Mouse (Mus musculus) layer of hippocampus, adult 18-20 months (tissue): ENCODE measurements around the gene Gnb4. TPM values are rescaled to one million over a fixed set of nuclear protein-coding genes. Genes with fewer than 3 reads are reported as not detected.

ENCODE experiments used
- DNase-seq, 2 experiments: peaks; one replicate each; pipeline ENCODE4 v3.0.0; 2022; ENCODE audit warnings: low spot score in 2 of 2
- long read RNA-seq: library from polyadenylated mRNA; stranded (forward); transcript quantifications from one replicate; pipeline ENCODE4 v2.0.0, GENCODE M21; 2021
- total RNA-seq, 2 experiments: library from RNA; stranded (reverse); gene quantifications; 2 replicates each; pipeline ENCODE4 v1.2.3; 2021

Gnb4 gene
- 10 to 100 TPM; 12.4 to 13.7 TPM for total RNA-seq
- long read RNA-seq, full-length matches to known transcripts: 6 of 7 reads
- long read RNA-seq, partial matches to known transcripts: 0 of 7 reads
- long read RNA-seq, other reads (novel, unspliced or antisense): 1 of 7 reads

DNA sequence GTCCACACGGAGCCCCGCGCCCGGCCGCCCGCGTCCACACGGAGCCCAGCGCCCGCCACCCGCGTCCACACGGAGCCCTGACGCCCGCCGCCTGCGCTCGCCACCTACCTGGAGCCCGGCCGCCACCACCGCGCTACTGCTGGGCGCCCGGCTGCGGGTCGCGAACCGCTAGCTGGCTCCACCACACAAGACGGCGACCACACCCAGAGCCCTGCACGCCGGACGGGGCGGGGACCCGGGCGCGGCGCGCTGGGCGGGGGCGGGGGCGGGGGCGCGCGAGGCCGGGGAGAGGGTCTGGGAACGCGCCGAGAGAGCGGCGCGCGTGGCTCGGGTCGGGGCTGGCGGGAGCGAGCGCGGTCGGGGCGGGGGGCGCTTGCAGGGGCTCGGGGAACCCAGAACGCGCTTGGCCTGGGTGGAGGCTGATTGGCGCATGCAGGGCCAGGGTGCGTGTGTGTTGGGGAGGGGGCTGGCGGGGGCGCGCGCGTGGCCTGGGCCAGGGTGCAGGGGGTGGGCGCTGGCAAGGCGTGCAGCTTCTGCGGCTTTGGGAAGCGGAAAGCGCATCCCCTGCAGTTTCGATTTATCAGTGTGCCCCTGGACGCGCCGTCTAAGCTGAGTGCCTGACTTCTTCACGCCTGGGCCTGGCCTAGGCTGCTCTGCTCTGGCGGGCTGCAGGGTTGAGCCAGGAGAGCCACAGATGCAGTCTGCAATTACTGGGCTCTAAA lies at the start of gene Gnb4:
Gene Gnb4 (minus strand): TSS at position 255 of the 722 bp plus-strand sequence.
- no peak for DNase-seq

DNA sequence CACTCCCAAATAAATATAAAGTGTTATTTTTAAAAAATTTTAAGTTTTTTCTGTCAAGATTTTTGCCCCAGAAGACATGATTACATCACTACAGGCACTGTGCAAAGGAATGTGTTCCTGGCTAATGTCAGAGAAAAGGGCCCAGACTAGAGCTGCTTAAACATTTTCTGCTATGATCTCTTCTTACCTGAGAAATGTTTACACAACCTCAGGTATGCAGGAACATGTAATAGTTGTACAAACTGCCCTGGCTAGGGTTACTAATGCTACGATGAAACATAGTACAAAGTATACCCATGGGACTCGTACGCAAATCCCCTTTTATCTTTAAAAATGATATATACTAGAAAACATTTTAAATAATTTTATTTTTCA lies 45.2 kb upstream of the Gnb4 start:
- DNase-seq: no peak

DNA sequence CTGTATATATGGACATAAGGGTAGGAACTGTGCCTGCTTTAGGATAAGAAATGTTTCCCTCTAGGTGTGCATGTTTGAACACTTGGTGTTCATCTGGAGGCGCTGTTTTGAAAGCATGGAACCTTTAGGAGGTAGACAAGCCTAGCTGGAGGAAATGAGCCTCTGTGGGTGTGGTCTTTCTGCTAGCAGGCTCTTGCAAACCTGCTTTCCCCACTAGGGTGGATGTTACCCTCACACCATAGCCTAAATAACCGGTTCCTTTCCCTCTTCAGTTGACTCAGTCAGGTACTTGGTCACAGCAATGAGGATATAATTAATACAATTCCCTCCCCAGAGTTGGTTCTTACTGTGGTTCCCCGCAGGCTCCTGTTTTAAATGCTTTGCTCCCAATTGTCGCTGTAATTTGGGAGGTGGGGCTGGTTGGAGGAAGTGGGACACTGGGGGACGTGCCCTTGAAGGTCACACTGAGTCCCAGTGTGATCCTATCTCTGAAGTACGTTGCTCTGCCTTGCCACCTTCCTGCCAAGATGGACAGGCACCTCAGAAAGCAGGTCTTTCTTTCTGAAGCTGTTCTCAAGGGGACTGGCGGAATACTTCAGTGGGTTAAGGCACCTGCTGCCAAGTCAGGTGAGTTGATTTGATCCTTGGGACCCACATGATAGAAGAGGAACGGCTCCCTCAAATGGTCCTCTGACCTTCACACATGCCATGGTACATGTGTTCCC lies 44.6 kb upstream of the Gnb4 start:
- no peak for DNase-seq

DNA sequence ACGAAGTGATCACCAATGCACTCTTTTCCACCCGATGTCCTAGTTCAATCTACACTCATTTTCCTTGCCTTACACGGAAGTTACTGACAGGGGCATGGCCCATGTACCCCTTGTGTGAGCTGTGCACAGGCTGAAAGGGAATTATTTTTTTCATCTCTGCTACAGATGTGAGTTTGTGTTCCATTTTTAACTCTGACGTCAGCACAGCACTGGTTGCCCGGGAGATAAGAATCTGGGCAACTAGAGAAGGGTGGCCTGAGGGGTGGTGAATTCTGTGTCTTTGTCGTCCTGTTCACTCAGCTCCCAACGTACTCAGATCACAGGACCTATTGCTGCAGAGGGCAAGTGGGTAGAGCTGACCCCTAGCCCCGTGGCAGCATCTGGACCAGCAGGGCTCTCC lies 43.9 kb upstream of the Gnb4 start:
- DNase-seq: no peak

DNA sequence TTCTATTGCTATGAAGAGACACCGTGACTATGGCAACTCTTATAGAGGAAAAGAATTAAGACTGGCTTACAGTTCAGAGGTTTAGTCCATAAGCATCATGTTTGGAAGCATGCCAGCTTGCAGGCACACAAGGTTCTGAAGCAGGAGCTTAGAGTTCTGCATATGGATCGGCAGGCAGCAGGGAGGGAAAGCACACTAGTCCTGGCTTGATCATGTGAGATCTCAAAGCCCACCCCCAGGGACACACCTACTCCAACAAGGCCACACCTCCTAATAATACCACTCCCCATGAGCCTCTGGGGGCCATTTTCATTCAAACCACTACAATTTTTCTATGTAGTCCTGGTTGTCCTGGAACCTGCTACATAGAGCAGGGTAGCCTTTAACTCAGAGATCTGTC lies 43.1 kb upstream of the Gnb4 start:
- DNase-seq: no peak

DNA sequence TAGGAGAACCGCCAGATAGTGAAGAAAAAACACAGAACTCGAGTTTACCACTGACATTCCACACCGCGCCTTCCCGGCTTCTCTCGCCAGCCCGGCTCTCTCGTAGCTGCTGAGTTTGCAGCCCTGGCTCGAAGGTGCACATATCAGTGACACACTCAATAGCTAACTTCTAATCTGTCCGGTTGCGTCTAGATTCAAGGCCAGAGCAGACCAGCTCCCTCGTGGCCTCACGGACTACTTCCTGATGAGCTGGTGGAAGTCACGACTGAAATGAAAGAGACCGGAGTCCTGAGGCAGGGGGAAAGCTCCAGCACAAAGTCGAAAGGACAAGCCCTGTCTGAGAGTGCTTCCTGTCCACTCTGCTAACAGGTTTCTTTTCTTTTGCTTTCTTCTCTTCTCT lies 42.4 kb upstream of the Gnb4 start:
- DNase-seq: no peak

DNA sequence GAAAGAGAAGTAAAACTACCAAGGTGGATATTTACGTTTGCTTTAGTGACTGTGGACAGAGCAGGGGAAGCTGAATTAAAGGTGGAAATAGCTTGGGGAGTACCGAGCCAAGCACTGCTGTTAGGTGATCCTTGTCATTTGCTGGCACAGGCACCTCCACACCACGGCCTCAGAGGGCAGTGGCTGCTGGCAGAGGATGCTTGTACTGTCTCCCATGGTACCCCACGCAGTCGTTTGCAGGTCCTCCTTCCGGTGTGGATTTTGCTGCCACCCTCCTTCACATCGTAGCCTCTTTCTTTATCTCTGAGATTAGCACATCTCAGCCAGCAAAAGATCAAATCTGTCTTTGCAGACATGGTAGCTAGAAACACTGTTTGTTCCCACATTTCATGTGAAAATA lies 42.0 kb upstream of the Gnb4 start:
- no peak for DNase-seq

DNA sequence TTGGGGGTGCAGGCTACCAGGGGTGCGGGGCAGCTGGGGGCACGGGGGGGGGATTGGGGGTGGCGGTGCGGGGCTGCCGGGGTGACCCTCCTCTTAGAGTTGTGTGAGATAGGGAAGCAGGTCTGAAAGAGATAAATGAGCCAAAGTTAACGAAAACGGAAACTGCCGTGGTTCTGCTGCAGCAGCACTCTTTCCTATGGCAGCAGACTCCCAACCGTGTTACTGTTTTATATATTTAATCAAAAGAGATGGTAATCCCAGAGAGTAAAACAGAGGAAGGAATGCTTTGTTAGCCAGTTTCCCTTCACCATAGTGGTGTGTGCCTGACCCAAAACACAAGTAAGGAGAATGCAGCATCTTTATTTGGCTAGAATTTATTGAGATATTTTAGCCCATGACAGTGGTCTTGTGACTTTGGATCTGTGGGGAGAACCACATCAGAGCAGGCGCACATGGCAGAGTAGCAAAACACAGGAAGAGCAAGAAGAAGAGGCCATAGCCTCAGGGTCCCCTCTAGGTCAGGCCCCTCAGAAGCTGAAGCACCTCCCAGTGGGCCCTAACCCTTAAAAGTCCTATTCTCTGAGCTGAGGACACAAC lies 40.1 kb upstream of the Gnb4 start:
- DNase-seq: no peak

DNA sequence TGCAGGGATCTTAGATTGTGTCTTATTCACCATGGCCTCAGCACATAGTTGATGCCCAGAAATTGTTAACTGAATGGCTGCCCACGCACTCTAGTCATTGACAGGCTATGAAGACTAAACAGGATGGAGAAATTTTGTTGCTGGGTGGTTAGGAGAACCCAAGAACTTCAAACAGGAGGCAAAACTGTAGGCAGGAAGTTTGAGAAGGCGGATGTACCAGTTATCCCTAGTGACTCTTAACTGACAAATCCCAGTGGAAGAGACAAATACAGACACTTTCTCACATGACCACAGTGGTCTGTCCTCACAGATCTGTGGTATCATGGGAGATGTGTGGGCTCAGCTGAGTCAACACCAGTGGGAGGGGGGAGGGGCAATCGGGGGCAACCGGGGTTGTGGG lies 39.6 kb upstream of the Gnb4 start:
- DNase-seq: no peak

DNA sequence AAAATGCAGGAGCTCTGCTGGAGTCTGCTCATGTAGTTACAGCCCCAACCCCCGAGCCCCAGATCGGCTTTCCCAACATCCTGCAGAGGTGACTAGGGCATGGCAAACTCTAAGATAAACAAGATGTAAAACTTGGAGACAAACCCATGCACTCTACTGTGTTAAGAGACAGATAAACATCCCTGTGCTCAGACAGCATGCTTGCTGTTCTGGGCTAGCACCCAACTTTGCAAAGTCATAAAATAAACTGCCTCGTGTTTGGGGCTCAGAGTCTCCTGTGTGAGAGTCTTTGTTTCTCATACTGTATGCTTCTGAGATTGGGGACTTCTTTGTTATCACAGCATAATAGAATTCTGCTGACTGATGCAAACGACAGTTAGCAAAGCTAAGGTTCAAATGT lies 36.4 kb upstream of the Gnb4 start:
- no peak for DNase-seq

DNA sequence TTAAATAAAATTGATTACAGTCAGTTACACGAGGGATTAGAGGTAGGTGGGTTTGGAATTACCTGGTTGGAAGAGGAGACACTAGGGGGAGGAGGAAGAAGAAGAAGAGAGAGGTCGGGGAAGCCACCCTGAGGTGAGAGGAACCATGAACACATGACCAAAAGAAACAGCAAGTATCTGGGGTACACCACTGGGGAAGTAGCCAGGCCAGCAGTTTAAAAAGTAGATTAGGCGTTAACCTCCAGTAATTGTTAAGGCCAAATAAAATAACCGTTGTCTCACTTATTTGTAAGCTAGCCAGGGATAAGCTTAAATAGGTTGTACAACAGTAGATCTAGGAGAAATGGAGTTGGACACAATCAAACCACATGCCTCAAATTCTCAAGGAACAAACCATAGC lies 32.9 kb upstream of the Gnb4 start:
- no peak for DNase-seq

DNA sequence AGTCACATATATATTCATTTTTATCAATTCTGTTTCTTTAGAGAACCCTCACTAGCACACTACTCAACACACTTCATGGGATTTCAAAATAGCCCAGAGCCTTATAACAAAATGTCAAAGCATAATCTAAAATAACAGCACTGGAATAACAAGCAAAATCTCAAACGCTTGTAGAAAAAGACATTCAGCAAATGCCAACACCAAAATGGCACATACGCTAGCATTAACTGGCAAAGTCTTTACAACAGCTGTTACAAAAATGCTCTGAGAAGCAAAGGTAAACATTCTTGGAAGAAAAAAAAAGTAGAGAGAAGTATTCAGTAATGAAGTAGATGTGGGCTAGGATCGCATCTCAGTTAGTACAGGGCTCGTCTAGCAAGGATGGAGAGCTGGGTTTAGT lies 30.5 kb upstream of the Gnb4 start:
- peak in 1 of 2 experiments; percentile 22 for DNase-seq

DNA sequence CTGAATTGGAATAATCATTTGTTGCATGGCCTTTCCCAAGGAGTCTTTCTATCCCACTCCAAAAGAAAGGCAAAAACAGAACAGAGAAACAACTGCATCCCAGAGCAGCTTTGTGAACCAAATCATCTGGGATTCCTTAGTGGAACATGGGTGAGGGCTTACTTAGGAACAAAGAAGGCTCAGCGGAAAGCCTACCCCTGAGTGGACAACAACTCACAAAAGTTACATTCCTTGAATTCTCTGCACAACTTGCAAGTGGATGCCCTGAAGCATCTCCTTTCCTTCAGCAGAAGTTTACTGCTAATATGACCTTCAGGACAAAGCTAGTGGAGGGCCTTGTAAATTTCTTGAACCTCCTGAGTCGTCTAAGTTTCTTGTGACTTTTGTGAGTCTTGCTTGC lies 28.4 kb upstream of the Gnb4 start:
- DNase-seq: no peak

DNA sequence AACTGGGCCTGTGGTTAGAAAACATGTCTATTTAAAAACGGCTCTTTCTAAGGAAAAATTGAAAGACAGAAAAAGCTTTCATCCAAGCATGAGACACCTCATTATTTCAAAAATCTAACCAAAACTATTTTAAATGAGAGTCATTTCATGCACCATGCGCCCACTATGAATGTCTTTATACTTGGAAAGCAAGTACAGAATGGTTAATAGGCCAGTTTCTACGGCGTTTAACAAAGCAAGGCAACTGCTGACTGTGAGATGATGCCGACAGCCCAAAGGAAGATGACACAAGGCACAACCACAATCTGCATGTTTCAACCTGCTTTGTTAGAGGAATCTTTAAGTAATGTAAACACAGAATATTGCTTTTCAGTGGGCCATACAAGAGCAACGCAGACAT lies 25.7 kb upstream of the Gnb4 start:
- DNase-seq: no peak

DNA sequence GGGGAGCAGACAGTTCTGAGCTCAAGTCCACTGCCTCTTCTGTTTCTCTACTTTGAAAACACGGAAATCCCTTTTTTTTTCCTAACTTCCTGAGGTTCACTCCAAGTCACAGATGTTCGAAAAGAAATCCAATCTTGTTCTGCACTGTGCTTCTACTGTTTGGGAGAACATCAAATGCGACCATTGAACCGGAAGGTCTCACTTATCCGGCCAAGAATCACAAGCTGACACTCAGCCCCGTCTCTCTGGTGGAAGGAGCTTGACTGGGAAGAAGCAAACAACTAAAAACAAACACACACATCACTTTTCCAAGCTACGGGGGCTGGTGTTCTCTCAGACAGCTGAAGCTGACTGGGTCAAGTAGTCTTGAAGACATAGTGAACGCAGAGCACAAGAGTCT lies 21.9 kb upstream of the Gnb4 start:
- no peak for DNase-seq

DNA sequence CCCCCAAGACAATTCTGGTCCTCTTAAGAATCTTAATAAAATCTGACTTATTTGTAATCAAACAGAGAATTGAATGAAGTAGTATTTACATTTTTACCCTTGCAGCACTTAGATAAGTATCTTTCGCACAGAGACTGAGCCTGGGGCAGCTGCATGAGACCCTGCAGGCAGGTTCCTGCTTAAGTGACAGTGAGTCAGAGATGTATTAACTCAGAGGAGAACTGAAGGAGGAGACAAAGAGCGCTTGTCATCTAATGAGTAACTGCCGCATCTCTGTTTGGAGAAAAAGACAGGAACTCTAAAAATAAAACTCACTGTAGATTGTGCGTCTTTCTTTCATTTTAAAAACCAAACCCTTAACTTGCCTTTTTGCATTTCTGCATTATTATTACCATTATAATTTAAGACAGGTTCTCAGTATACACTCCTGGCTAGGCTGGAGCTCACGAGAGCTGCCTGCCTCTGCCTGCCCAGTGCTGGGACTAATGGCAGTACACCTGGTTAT lies 16.4 kb upstream of the Gnb4 start:
- DNase-seq: no peak

DNA sequence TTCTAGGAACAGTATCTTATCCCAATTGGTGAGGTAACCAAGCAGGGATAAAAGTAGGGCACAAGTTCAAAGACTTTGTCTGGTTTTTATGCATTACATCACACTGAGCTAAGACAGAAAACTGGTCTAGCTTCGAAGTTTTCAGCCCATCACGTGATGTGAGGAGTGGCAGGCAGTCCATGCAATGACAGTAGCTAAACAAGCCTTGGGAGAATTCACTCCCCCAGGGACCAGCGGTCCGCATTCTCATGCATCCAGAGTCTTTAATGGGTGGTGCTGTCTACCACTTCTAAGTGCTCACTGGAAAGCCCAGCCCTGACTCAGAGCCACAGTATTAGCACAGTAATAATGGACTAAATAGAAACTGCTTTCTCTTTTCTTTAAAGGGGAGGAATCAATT lies 13.8 kb upstream of the Gnb4 start:
- no peak for DNase-seq

DNA sequence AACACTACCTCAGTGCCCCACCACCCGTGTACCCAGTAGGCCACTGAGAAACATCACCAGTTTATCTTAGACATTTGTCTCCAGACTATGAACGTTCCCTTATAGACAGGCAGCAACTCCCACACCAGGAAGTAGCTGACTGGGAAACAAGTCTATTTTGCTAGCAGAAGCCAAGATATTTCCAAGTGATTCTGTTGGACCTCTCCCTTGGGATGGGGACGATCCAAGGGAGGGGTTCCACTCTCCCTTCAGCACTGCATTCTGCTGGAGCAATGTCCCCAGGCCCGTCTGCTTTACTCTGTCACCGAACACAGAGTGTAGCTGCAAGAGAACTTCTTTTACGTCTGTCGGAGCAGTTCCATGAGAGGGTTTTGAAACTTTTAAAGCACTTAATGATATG lies 11.8 kb upstream of the Gnb4 start:
- no peak for DNase-seq

DNA sequence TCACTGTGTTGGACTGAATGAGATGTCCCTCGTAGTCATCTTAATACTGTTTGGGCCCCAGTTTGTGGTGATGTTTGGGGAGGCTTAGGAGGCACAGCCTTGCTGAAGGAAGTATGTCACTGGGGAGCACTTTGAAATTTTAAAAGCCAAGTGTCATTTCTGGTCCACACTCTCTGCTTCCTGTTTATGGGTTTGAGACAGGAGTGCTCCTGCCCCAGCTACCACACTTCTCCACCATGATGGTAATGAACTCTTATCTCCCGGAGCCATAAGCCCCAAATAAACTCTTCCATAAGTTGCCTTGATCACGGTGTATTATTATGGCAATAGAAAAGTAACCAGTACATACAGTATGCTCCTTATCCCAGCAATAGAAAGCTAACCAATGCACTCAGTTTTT lies 5.7 kb upstream of the Gnb4 start:
- no peak for DNase-seq

DNA sequence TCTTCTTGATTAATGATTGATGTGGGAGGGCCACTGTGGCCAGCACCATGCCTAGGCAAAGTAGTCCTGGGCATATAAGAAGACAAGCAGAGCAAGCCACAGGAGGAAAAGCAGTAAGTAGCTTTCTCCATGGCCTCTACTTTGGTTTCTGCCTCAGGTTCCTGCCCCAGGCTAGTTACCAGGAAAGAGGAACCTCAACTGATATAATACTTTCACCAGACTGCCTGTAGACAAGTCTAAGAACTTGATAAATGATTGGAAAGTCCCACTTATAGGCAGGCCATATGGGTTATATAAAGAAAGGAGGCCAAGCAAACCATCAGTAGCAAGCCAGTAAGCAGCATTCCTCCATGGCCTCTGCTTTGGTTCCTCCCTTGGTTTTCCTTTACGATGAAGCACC lies 5.3 kb upstream of the Gnb4 start:
- DNase-seq: no peak

DNA sequence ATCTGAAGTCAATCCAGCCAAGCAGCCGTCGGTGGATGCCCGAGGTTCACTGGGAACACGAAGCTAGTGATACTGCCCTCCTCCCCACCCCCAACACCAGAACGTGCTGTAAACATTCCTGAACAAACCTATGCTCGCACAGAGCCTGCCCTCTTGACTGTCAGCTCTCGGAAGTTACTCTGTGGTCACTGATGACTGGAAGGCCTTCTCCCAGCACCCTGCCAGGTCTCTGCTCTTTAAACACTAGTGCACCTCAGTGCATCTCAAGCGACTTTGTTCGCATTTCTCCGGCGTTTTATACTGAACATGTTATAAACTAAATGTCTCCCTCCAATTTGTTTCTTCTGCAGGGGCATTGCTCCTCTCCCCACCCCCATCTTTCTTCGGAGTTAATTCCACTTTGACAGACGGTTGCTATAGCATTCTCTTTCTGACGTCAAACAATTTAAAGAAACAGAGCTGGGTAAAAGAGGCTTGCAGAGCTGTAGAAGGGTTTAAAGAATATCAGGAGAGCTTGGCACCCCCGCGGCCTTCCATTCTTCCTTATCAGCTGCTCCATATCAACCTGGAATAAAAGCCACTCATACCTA lies 763 bp upstream of the Gnb4 start:
- no peak for DNase-seq

DNA sequence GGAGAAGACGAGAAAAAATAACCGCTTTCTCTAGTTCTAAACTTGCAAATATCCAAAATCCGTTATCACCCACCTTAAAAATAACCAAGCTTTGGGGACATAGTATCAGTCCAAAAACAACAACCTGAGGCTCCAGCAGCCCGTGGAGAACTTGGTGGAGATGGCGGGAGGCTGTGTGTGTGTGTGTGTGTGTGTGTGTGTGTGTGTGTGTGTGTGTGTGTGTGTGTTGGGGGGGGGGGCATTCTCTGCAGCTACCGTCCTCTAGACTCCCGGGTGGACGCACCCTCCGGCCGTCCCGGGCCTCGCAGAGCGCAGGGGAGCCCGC lies 417 bp downstream of the Gnb4 start:
- DNase-seq: no peak
